Mouse (Mus musculus) kidney, adult 2 months (tissue): ENCODE measurements around the gene Gm10912.
"Not testable (repeated sequence)": the region's sequence is repeated elsewhere in the genome, so short reads cannot be mapped to it uniquely, and the experiment has no call there.

Source experiments
- CTCF ChIP-seq: fragments of 200-500 bp; conservative IDR thresholded peaks from 2 replicates; pipeline ENCODE4 v1.5.1; 2011; ENCODE audit warnings: low read depth, mild to moderate bottlenecking, control low read depth, low read length, moderate library complexity, mixed read lengths; ENCODE audit not compliant: insufficient read depth, insufficient read length
- POLR2A ChIP-seq: fragments of 200-500 bp; IDR thresholded peaks from one replicate; pipeline ENCODE4 v1.6.1; 2011; ENCODE audit warnings: low read depth, low read length, control low read depth

DNA sequence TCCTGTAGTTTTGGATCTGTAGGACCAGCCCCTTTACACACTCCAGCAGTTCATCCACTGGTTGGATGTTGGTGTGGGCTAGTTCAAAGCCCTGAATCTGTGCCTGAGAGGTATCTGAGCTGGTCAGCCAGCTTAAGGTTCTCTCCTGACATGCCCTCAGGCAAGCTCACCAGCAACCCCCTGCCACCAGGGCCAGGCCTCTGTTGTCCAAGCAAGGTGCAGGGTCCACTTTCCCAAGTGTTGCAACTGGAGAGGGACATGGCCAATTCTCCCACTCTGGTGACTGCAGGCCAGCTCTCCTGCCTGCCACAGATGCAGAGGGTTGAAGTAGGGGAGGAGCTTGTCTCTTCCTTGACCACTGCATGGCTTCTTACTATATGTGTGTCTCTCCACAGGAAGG lies 18.4 kb downstream of the Gm10912 start:
- not testable (repeated sequence) for TF ChIP-seq CTCF, POLR2A
